Mouse (Mus musculus) heart, postnatal 10 days (tissue): ENCODE measurements at regions not wholly inside any gene's neighbourhood (a gene's known extent, or its start where the extent isn't known, plus 50 kb on each side); places are given as distances from the start of the nearest gene placed in this dataset.

Experiments used
- DNase-seq, 2 experiments: peaks; one replicate each; pipeline ENCODE4 v3.0.0; 2021
- intact Hi-C: fragments of 180-260 bp; cut with DNase I; formaldehyde crosslinking; loops from one replicate; pipeline ENCODE4 v1.15.1; 2025

DNA sequence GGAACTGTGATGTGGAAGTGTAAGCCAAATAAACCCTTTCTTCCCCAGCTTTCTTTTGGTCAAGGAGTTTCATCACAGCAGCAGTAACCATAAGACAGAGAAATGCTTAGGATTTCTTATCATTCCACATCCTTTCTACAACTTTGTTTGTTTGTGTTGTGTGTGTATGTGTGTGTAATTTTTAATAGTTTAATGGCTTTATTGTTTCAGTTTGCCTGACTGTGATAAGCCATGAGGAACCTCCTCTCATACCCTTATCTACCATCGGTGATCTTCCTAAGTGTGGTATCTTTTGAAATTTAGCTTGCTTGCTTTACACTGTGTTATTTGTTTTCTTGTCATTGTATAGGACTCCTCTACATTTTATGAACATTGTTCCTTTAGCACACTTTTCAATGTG, 970.6 kb upstream of the Lrrc6 start:
- DNase-seq = no peak
- intact Hi-C loops = no loop called here

DNA sequence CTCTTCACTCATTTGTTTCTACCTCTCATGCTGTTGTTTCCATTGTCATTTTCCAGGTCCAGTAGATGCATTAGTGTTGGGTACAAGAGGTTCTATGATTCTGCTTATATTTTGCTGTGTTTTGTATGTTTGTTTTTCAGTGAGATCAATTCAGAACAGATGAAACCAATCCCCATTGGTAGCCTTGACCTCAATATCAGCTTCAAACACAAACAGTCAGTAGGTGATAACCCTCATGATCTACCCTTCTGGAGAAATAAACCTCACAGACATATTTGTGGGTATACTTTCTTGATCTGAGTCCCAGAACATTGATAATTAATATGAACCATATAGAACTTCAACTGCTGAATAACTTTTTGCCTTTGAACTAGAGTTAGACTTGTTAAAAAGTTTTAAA, 969.3 kb upstream of the Lrrc6 start:
- DNase-seq = no peak
- intact Hi-C loops = no loop called here

DNA sequence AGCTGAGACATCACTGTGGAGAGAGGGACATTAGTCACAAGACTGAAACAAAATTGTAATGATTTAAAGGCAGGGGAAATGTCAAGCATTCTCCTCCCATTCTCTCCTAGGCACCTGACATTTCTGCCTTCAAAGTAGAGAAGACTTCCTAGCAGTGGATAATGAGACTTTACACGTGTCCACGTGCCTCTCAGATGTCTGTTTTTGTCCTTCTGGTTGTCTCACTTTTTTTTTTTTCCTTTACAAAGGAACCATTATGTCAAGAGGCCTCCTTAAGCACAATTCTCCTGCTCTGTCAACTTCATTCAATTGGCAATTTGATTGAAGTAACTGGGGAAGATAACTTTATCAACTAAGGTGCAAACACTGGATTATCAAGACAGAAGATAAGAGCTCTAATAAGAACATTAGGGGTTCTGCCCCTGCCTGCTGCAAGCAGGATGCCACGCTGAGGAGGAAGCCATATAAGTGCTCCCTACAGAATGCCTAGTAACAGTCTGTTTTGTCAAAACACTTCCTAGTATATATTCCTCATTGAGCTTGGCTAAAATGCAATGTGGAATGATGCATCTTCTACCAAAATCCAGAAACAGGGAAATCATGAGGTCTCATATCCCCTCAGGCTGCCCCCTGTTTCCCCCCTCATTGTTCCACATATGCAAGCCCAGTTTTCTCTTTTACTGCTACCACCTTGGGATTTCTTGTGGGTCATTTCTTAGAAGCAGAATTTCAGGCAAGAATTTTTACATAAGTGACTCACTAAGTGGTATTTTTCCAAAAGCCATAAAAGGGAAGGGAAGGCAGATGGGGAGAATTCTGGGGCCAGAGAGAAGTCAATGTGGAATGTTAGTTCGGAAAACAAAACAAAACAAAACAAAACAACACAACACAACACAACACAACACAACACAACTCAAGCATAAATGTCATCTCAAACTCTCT, 967.0 kb upstream of the Lrrc6 start:
- intact Hi-C loops = no loop called here
- DNase-seq = no peak

DNA sequence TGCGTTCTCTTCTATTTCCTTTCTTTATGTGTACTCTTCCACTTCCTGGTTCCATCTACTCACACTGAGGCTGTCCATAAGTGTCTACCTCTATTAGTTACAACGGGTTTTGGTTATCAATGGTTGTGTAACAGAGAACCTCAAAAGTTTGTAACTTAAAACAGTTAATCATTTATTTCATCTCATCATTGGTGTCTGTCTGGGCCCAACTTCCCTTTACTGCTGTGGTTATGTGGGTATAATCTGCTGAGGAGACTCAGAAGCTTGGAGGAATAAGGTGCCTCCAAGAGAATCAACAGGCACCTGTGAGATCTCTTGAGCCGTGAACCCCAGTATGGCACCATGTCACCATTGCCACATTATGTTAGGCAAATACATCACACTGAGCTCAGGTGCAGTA, 962.2 kb upstream of the Lrrc6 start:
- intact Hi-C loops = no loop called here

DNA sequence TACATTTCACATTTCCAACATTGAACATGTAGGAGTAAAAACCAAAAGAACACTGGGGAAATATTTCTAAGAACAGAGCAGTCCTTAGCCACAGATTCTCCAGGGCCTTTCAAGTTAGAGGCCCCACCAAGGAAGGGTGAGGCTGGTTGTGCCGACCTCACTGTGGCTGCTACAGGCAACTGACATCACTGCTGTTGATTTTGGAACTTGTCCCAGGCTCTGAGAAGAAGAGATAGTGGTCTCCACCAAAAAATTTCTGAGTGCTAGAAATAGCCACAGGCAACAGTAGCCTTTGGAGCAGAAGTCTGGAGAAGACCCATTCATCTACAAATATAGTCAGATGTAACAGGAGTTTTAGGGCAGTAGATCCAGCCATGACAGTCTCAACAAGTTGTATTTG, 959.7 kb upstream of the Lrrc6 start:
- DNase-seq = peak; percentile 24 to 26
- intact Hi-C loops = no loop called here

More for the DNA sequence above, 962.2 kb upstream of the Lrrc6 start:
- DNase-seq = no peak

DNA sequence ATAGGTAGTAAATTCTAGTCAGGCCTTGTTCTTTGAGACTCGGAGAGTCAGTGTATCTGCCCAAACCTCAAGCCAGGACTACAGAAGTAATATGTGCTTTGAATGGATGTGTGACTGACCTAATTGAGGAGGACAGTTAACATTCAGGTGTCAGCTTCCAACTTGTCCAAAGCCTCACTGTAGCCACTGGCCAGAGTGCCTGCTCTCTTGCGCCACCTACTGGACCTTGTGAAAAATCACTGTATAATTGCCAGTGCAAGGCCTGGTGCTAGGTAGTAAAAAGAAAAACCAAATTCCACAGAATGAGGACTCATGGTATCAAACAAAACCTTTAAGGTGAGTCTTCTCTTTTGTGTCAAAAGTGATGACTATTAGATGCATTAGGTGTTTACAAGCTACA, 933.6 kb upstream of the Lrrc6 start:
- peak; percentile 69 to 78 for DNase-seq
- intact Hi-C loops = loop anchor here (1.0 to 10.0 kb wide), 4 partner anchors 260 to 801 kb away; no protein-coding TSS in a partner anchor

DNA sequence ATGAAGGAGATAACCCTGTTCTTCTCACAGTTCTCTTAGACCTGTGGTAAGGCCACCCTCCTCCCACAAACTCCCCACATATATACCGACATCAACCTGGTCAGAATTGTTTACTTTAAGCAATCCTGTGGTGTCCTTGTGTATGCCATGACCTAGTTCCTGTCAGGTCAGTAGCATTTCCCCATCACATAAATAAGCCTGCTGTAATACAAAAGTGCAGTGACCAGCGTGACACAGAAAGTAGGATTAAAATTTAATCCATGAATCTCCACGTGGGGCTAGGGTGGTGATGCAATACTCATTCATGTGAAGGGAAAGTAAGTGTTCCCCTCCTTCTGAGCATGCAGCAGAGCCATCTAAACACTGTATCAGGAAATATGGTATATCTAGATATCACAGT, 923.2 kb upstream of the Lrrc6 start:
- DNase-seq = no peak
- intact Hi-C loops = no loop called here

DNA sequence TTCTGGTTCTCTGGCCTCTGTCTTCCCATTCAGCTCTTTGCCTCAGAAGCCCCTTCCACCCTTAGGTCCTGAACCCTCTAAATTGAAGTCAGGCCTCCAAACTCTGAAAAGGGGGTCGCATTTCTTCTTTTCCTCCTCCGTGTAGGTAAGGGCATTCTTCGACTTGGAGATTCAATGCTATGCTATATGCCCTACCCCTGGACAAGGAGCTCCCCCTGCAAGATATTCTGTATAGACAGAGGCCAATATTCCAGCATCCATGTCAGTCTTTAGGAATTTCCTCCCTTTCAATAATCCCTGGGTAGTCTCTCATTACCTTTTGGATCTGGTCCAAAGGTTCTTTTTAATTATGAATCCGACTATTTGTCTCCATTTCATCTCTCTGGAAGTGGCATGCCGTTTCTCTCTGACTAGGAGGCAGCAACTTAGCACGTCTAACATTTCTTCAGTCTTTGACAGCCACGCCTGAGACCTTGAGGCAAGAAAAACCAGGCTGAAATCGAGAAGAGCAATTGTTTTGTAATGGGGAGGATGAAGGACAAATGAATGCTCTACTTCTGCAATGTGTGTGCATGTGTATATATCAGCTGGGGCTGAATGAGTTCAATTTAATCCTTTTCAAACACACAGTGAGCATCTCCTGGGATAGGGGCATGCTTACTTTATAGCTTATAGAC, 921.7 kb upstream of the Lrrc6 start:
- intact Hi-C loops = no loop called here
- DNase-seq = no peak

DNA sequence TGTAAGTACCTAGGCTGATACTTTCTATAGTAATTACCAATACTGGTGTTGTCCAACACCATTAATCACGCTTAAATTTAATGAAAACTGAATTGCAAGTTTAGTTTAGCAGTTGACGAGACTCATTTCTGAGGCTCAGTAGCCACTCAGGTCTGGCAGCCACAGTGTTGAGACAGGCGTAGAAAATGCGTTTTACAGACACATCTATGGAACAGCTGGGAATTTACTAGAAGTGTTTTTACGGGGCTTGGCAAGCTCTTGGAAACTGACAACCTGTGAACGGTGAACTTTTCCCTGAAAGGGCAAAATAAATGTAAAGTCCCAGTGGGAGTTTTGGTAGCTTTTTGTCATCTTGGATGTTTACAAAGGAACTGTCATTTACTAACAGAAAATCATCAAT, 920.1 kb upstream of the Lrrc6 start:
- DNase-seq = no peak
- intact Hi-C loops = no loop called here

DNA sequence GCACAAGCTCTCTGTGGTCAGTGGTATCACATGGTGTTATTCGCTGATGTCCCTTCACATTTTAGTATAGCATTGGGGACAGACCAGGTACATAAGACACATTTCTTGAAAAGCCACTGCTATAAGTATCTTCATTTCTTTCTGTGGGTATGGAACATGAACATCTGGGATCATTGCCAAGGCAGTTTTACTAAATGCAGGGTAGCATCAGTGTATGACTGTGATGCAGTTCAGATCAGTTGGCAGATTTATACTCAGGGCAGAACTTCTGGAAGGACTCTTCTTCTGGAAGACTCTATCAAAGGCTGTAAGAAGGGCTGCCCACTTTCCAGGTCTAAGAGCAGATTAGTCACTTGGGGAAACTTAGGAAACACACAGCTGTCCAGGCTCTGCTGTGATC, 919.0 kb upstream of the Lrrc6 start:
- no peak for DNase-seq
- intact Hi-C loops = no loop called here

DNA sequence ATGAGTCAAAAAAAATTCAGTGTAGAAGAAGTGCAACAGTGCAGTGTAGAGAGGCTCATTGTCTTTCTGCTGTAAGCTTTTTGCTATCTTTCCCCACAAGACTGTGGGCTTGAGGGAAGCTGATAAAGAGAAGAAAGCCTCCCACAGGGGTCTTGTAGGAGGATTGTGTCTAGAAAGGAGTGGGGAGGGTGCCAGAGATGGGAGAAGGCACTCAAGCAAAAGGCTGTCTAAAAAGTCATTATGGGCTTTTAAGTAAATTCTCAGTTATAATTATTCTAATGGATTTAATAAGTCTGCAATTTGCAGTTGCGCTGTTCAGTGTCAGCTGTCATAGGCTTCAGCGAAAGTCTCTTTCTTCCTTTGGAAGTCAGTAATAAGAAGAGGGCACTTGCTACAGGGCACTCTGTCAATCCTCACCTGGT, 917.0 kb upstream of the Lrrc6 start:
- intact Hi-C loops = no loop called here

DNA sequence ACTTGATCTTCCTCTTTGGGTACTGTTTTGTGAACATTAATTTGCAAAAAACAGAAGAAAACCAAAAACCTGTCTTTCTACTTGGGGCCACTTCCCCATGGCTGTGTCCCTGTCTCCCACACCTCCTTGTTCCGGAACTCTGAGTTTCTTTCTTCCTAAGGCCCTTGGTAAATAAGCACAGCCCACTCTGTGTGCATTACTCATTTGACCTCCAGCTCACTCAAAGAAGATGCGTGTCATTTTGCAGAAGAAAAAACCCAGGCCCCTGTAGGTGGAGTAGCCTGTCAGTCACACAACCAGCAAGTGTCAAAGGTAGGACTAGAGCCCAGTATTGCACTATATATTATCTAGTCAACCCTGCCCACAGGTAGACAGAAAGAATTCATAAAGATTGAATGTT, 915.1 kb upstream of the Lrrc6 start:
- intact Hi-C loops = no loop called here
- DNase-seq = no peak

More for the DNA sequence above, 917.0 kb upstream of the Lrrc6 start:
- DNase-seq = no peak

DNA sequence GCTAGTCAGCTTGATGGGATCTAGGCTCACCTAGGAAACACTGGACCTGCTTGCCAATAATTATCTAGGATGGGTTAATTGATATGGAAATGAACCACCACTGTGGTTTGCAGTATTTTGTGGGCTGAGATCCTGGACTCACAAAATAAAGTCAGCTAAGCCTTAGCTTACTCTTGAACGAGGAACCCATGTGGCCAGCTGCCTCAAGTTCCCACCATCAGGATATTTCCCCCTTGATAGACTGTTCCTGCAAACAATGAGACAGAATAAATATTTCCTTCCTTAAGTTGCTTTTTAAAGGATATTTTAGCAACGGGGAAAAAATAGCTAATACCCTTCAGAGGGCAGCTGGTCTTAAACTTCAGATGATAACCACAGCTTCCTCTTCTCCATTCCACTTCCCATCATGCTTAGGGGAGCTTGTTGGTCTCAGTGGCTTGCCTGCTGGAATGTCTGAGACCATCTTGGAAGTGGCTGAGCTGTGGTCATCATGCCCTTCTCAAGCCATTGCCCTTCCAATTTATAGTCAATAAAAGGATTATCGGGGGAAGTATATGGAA, 913.7 kb upstream of the Lrrc6 start:
- intact Hi-C loops = no loop called here
- no peak for DNase-seq

DNA sequence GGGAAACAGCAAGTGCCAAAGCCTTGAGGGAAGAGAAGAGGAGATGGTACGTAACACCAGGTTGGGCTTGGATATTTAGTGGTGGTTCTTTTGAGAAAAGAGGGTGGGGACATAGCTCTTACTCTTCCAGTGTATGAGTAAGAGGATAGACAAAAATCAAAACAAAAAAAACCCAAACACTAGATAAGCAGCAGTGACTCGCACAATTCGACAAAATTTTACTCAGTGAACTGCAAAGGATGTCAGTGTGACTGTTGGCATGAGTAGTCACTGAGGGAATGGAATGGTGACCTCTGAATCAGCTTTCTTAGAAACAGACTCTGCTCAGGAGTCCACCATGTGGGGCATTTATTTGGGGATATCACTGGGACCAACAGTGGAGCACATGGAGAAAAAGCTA, 912.9 kb upstream of the Lrrc6 start:
- no peak for DNase-seq
- intact Hi-C loops = no loop called here

DNA sequence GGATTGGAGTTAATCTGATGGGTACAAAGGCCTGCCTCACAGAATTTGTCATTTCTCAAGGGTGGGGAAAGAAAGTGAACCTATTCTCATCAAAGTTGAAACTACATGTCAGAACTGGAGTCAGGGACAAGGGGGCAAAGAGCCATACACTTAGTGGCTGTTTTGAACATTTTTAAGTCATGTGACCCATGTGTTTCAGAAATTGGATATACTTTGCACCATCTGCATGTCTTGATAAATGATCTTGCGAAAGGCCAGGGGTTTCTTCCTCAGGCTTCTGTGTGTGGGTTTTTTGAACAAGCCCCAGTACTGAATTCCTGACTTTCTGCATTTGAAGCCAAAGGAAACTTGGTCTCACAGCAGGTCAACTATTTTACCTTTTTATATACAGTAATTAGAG, 911.7 kb upstream of the Lrrc6 start:
- DNase-seq = no peak
- intact Hi-C loops = no loop called here

DNA sequence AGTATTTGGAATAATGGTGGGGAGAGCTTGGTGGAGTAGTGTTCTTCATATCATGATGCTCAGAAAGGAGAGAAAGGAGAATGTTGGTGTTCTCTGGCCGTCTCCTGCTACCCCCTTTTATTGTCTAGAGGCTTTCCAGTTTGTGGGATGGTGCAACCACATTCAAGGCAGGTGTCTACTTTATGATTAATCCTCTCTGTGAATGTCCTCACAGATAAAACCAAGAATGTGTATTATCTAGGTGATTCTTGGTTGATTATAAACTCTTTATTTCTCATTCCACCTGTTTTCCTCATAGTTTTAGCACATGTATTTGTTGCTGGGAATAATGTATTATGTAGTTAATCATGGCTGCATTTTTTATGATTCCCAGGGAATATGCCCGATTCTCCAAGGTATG, 910.9 kb upstream of the Lrrc6 start:
- intact Hi-C loops = no loop called here
- DNase-seq = no peak

DNA sequence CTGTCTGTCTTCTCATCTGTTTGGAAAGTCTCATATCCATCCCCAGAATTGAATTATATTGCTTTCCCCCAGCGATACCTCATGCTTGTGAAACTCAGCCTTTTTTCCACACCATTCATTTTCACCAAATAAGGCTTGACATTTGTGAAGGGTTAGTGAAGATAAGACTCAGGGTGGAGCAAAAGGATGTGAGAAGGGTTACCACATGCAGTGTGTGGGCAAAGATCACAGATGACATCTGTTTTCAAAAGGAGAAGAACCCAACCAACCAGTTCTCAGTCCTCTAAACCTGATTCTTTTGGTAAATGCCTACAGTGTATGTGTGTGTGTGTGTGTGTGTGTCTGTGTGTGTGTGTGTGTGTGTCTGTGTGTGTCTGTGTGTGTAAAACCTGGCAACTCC, 909.3 kb upstream of the Lrrc6 start:
- intact Hi-C loops = no loop called here
- DNase-seq = no peak

DNA sequence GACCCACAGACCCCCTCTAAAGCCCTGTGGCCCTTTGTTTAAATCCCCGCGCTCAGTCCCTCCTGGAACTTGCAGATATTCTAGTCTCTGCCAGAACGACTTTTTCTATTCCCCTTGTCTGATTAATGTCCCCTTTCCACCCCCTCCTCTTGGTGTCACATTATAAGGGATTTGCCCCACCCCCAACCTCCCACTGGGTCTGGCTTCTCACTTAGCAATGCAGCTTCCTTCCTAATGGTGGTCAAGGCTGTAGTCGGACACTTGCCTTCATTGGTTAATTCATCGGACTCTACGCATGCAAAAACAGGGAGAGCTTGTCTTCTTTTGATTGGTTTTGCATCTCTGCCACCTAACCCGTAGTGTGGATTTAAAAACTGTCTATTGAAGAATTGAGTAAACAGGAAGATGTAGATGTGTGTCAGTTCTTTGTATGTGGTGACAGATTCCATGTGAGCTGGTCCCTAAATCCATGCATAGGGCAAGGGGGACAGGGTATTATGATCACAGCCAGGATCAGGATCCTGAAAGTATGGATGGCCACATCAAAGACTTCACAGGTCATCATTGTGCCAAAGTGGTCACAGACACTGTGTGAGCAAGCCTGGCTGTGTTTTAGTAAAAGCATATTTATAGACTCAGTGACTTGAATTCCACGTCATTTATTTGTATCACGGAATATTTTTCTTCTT, 908.3 kb upstream of the Lrrc6 start:
- intact Hi-C loops = no loop called here
- DNase-seq = no peak

DNA sequence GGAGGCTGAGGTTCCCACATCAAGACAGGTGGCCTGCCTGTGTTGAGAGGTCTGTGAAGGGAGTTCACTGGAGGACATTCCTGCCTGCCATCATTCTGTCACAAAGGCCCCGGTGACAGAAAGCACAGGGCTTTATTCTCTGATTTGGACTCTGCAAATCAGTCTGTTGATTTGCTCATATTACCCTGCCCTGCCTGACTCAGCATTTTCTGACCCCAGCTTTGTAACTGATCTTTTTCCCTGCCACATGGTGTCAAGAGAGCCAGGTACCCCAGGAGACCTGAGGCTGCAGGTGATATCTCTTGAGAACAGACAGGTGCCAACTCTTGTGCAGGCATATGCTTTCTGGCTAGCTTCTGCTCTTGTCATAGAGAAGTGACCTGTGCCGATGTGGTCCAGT, 906.5 kb upstream of the Lrrc6 start:
- DNase-seq = no peak
- intact Hi-C loops = no loop called here

DNA sequence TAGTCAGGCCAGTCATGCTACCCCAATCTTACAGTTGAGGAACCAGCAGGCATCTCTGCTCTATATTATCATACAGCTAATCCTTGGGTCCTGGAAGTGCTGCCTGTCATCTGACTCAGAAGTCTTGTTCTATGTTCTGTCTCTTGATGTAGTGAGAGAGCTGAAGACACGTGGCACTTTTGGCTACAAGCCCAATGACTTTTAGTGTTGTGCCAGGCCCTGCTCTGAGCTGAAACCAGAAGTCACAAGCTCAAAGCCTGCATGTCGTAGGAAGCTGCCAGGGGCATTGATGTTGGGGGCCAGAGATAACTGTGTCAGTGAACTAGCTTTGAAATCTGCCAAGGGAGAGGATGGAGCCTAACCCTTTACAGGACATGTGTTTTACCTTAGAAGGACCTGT, 904.8 kb upstream of the Lrrc6 start:
- intact Hi-C loops = no loop called here
- DNase-seq = peak; percentile 47 to 59

DNA sequence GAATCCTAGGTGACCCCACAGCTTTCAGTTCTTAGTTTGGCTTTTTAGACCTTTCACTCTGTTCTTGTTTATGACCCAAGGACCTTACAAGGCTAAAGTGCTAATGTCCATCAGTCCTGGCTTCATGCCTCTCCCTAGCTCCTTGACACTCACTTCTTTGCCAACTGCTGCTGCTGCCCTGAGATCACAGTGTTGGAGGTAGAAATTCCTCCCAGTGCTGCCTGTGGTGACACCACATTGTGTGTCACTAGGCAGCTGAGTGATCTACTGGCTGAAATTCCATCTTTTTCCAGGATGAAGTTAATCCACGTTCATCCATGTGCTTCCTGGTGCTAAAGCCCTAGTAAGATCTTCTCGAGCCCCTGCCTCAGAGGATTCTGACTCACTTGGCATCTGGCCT, 904.3 kb upstream of the Lrrc6 start:
- intact Hi-C loops = no loop called here

More for the DNA sequence above, 904.3 kb upstream of the Lrrc6 start:
- peak; percentile 27 to 29 for DNase-seq
